Mouse (Mus musculus) heart, adult 2 months (tissue): ENCODE measurements around the gene Dhx40.

Experiments
- CTCF ChIP-seq: fragments of 200-600 bp; IDR thresholded peaks from 2 replicates; pipeline ENCODE4 v1.8.1; 2022; ENCODE audit warnings: antibody characterized with exemption, mild to moderate bottlenecking, moderate library complexity
- EP300 ChIP-seq: fragments of 200-500 bp; IDR thresholded peaks from 2 replicates; pipeline ENCODE4 v1.6.1; 2011; ENCODE audit warnings: low read depth, low read length, control low read depth; ENCODE audit not compliant: insufficient read depth
- POLR2A ChIP-seq: fragments of 200-500 bp; IDR thresholded peaks from 2 replicates; pipeline ENCODE4 v1.6.1; 2011; ENCODE audit warnings: mild to moderate bottlenecking, low read depth, low read length, control low read depth; ENCODE audit not compliant: insufficient read depth

DNA sequence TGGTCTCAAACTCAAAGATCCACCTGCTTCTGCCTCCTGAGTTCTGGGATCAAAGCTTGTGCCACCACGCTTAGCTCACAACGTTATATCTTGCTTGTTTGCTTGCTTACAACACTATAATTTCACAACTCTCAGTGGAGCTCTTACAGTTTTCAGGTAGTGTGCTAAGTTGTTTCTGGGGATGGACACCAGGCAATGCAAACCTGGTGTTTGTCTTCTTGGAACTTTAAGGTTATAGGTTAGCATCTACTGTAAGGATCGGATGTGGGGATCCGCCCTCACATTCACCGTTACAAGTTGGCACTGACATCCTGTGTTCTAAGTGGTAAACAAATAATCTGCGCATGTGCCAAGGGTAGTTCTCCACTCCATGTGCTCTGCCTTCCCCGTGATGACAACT, 16.9 kb upstream of the Dhx40 start:
- TF ChIP-seq CTCF (no peak), EP300 (no peak), POLR2A (no peak)
